Mouse (Mus musculus): ENCODE results near the gene Slbp. TPM values are rescaled to one million over a fixed set of nuclear protein-coding genes. Genes with fewer than 3 reads are reported as not detected.
A peak's percentile ranks its signal among the peaks of the same experiment; 100 is the strongest.

The Slbp gene
- polyA plus RNA-seq, 1 experiment from 2014 or later, result 321 TPM

GRCm38 (mm10) chr5:33694848-33695717 is 42.7 kb upstream of the Slbp start:
- Histone ChIP-seq H3K9me3 (ENCODE audit: control insufficient read depth, low read length) (no peaks in the 10 kb centered on the region), H3K4me3 (ENCODE audit: low read depth, low read length) (peak overlapping the region; percentile 27), H3K9ac (ENCODE audit: low read length) (peak overlapping the region; percentile 60), H3K4me2 (ENCODE audit: low read depth, low read length, severe bottlenecking) (peak overlapping the region; percentile 77), H3K4me1 (replicated peaks; ENCODE audit: control insufficient read depth, insufficient read depth, low read length) (peaks cover 78% of the 10 kb centered on the region), H3K36me3 (ENCODE audit: control insufficient read depth, insufficient read depth, low read length) (no peaks in the 10 kb centered on the region), H3K27ac (ENCODE audit: low read depth, low read length) (peak overlapping the region; percentile 83), H3K27me3 (ENCODE audit: control insufficient read depth, insufficient read depth, low read length) (peaks cover 53% of the 10 kb centered on the region)
- DNase-seq (ENCODE audit: low spot score) (peak; percentile 94), ATAC-seq (replicated peaks; ENCODE audit: low FRiP score) (peak; percentile 87)
- WGBS, result under 1% methylated on average over 69 of the region's 71 CpGs

- Histone ChIP-seq H3K27me3 (ENCODE audit: control insufficient read depth, insufficient read depth, low read length) (peaks cover 48% of the 10 kb centered on the region), H3K4me1 (replicated peaks; ENCODE audit: control insufficient read depth, insufficient read depth, low read length) (peaks cover 80% of the 10 kb centered on the region), H3K9me3 (ENCODE audit: control insufficient read depth, low read length) (no peaks in the 10 kb centered on the region), H3K9ac (ENCODE audit: low read length) (no peak overlapping the region; the same call in 1 of the 2 replicates), H3K27ac (ENCODE audit: low read depth, low read length) (peak overlapping the region; percentile 83), H3K4me3 (ENCODE audit: low read depth, low read length) (peak overlapping the region; percentile 27; the same call in 1 of the 2 replicates), H3K4me2 (ENCODE audit: low read depth, low read length, severe bottlenecking) (peak overlapping the region; percentile 77; the same call in 1 of the 2 replicates), H3K36me3 (ENCODE audit: control insufficient read depth, insufficient read depth, low read length) (no peaks in the 10 kb centered on the region)
- no peak for ATAC-seq (replicated peaks; ENCODE audit: low FRiP score)
- WGBS, result 23% methylated on average over 9 of the region's 9 CpGs
- no peak for DNase-seq (ENCODE audit: low spot score)
These were observed 42.1 kb upstream of the Slbp start for GRCm38 (mm10) chr5:33694461-33694847.

GRCm38 (mm10) chr5:33692393-33692792 is 40.0 kb upstream of the Slbp start:
- no peak for ATAC-seq (replicated peaks; ENCODE audit: low FRiP score)
- DNase-seq (ENCODE audit: low spot score), result peak; percentile 76
- Histone ChIP-seq H3K9me3 (ENCODE audit: control insufficient read depth, low read length) (no peaks in the 10 kb centered on the region), H3K36me3 (ENCODE audit: control insufficient read depth, insufficient read depth, low read length) (no peaks in the 10 kb centered on the region), H3K27me3 (ENCODE audit: control insufficient read depth, insufficient read depth, low read length) (peaks cover 40% of the 10 kb centered on the region), H3K4me1 (replicated peaks; ENCODE audit: control insufficient read depth, insufficient read depth, low read length) (peaks cover 73% of the 10 kb centered on the region), H3K27ac (ENCODE audit: low read depth, low read length) (peak overlapping the region; percentile 78), H3K4me2 (ENCODE audit: low read depth, low read length, severe bottlenecking) (peak overlapping the region; percentile 36), H3K9ac (ENCODE audit: low read length) (peak overlapping the region; percentile 51), H3K4me3 (ENCODE audit: low read depth, low read length) (no peak overlapping the region)
- WGBS, result 1% methylated on average over 24 of the region's 24 CpGs

- ATAC-seq (replicated peaks; ENCODE audit: low FRiP score), result no peak
- H3K4me2 ChIP-seq (ENCODE audit: low read depth, low read length, severe bottlenecking), result peak overlapping the region; percentile 42
- H3K4me1 ChIP-seq (replicated peaks; ENCODE audit: control insufficient read depth, insufficient read depth, low read length), result peaks cover 51% of the 10 kb centered on the region
- peak; percentile 61 for DNase-seq (ENCODE audit: low spot score)
- H3K27me3 ChIP-seq (ENCODE audit: control insufficient read depth, insufficient read depth, low read length), result peaks cover 28% of the 10 kb centered on the region
- H3K9ac ChIP-seq (ENCODE audit: low read length), result peak overlapping the region; percentile 50
- 71% methylated on average over 11 of the region's 11 CpGs for WGBS
- peak overlapping the region; percentile 85 for H3K27ac ChIP-seq (ENCODE audit: low read depth, low read length)
- H3K36me3 ChIP-seq (ENCODE audit: control insufficient read depth, insufficient read depth, low read length), result no peaks in the 10 kb centered on the region
- H3K9me3 ChIP-seq (ENCODE audit: control insufficient read depth, low read length), result no peaks in the 10 kb centered on the region
- no peak overlapping the region for H3K4me3 ChIP-seq (ENCODE audit: low read depth, low read length)
These were observed 37.7 kb upstream of the Slbp start for GRCm38 (mm10) chr5:33689852-33690645.

GRCm38 (mm10) chr5:33689221-33689844 is 37.0 kb upstream of the Slbp start:
- peak overlapping the region; percentile 50 for H3K9ac ChIP-seq (ENCODE audit: low read length)
- 19% methylated on average over 19 of the region's 20 CpGs for WGBS
- H3K4me2 ChIP-seq (ENCODE audit: low read depth, low read length, severe bottlenecking), result peak overlapping the region; percentile 42
- H3K4me3 ChIP-seq (ENCODE audit: low read depth, low read length), result no peak overlapping the region
- peak overlapping the region; percentile 85 for H3K27ac ChIP-seq (ENCODE audit: low read depth, low read length)
- H3K36me3 ChIP-seq (ENCODE audit: control insufficient read depth, insufficient read depth, low read length), result no peaks in the 10 kb centered on the region
- H3K27me3 ChIP-seq (ENCODE audit: control insufficient read depth, insufficient read depth, low read length), result peaks cover 25% of the 10 kb centered on the region
- H3K9me3 ChIP-seq (ENCODE audit: control insufficient read depth, low read length), result no peaks in the 10 kb centered on the region
- DNase-seq (ENCODE audit: low spot score) (peak; percentile 89), ATAC-seq (replicated peaks; ENCODE audit: low FRiP score) (peak; percentile 83)
- peaks cover 44% of the 10 kb centered on the region for H3K4me1 ChIP-seq (replicated peaks; ENCODE audit: control insufficient read depth, insufficient read depth, low read length)

- no peak for ATAC-seq (replicated peaks; ENCODE audit: low FRiP score)
- Histone ChIP-seq H3K4me2 (ENCODE audit: low read depth, low read length, severe bottlenecking) (peak overlapping the region; percentile 42; the same call in 1 of the 2 replicates), H3K4me1 (replicated peaks; ENCODE audit: control insufficient read depth, insufficient read depth, low read length) (peaks cover 38% of the 10 kb centered on the region), H3K4me3 (ENCODE audit: low read depth, low read length) (no peak overlapping the region), H3K36me3 (ENCODE audit: control insufficient read depth, insufficient read depth, low read length) (no peaks in the 10 kb centered on the region), H3K9me3 (ENCODE audit: control insufficient read depth, low read length) (no peaks in the 10 kb centered on the region), H3K27me3 (ENCODE audit: control insufficient read depth, insufficient read depth, low read length) (peaks cover 17% of the 10 kb centered on the region), H3K27ac (ENCODE audit: low read depth, low read length) (peak overlapping the region; percentile 85), H3K9ac (ENCODE audit: low read length) (peak overlapping the region; percentile 50)
- 50% methylated on average over 14 of the region's 14 CpGs for WGBS
- peak; percentile 61 for DNase-seq (ENCODE audit: low spot score)
These were observed 36.2 kb upstream of the Slbp start for GRCm38 (mm10) chr5:33688278-33689220.

- peaks cover 25% of the 10 kb centered on the region for H3K4me1 ChIP-seq (replicated peaks; ENCODE audit: control insufficient read depth, insufficient read depth, low read length)
- no peak overlapping the region for H3K4me2 ChIP-seq (ENCODE audit: low read depth, low read length, severe bottlenecking)
- WGBS, result 83% methylated on average over 4 of the region's 4 CpGs
- ATAC-seq (replicated peaks; ENCODE audit: low FRiP score), result no peak
- H3K9me3 ChIP-seq (ENCODE audit: control insufficient read depth, low read length), result no peaks in the 10 kb centered on the region
- no peak overlapping the region for H3K9ac ChIP-seq (ENCODE audit: low read length)
- no peak overlapping the region for H3K4me3 ChIP-seq (ENCODE audit: low read depth, low read length)
- H3K27ac ChIP-seq (ENCODE audit: low read depth, low read length), result no peak overlapping the region
- H3K36me3 ChIP-seq (ENCODE audit: control insufficient read depth, insufficient read depth, low read length), result no peaks in the 10 kb centered on the region
- no peak for DNase-seq (ENCODE audit: low spot score)
- peaks cover 11% of the 10 kb centered on the region for H3K27me3 ChIP-seq (ENCODE audit: control insufficient read depth, insufficient read depth, low read length)
These were observed 34.8 kb upstream of the Slbp start for GRCm38 (mm10) chr5:33687142-33687541.
